Mouse (Mus musculus): ENCODE data around the gene Leng9. TPM values are rescaled to one million over a fixed set of nuclear protein-coding genes. Genes with fewer than 3 reads are reported as not detected.

The Leng9 gene
- total and polyA plus RNA-seq, 2 experiments = 2.0 to 4.7 TPM

DNA sequence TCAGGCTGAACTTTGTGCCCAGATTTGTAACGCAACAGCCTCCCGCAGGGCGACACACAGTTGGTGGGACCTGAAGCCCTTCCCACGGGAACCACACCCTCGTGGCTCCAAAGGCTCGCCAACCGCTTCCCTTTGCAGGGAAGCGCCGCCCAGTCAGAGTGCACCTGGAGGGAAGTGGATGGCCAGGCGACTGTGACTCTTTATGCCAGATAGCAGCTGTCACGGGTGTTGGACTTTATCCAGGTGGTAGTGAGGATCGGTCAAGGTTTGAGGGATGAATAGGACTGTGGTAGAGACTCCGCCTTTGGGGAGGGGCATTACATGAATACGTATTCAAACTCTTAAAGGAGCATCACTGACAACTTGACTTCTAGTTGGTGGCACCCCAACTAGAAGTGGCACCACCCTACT lies 642 bp upstream of the Leng9 start:
- WGBS = 13% methylated on average over 14 of the region's 14 CpGs
- TF ChIP-seq POLR2A (IDR thresholded peaks at IDR 0.05; ENCODE audit: extremely low read depth, insufficient read depth, low read length) (0 out of 2 replicates have a peak, but pooled peaks have one; percentile 10), CTCF (IDR thresholded peaks at IDR 0.05; ENCODE audit: low read depth, low read length) (no peak)
- Histone ChIP-seq H3K4me1 (ENCODE audit: control insufficient read depth, insufficient read depth, low read length) (peaks cover 10% of the 10 kb centered on the region; the same call in 1 of the 2 replicates), H3K36me3 (ENCODE audit: control insufficient read depth, insufficient read depth, low read length) (peaks cover 2% of the 10 kb centered on the region; the same call in 1 of the 2 replicates), H3K79me2 (ENCODE audit: control insufficient read depth, insufficient read depth, low read length) (no peaks in the 10 kb centered on the region), H3K27ac (replicated peaks; ENCODE audit: insufficient read depth, low read depth, low read length) (peak overlapping the region; percentile 99), H3K27me3 (ENCODE audit: control insufficient read depth, insufficient read depth, low read length) (no peaks in the 10 kb centered on the region), H3K4me3 (ENCODE audit: insufficient read depth, low read depth, low read length) (peak overlapping the region; percentile 33; the same call in 1 of the 2 replicates), H3K9ac (ENCODE audit: low read depth, low read length) (peak overlapping the region; percentile 32; the same call in 1 of the 2 replicates)
- DNase-seq (ENCODE audit: extremely low read depth, low read depth, low spot score) = peak; percentile 99

DNA sequence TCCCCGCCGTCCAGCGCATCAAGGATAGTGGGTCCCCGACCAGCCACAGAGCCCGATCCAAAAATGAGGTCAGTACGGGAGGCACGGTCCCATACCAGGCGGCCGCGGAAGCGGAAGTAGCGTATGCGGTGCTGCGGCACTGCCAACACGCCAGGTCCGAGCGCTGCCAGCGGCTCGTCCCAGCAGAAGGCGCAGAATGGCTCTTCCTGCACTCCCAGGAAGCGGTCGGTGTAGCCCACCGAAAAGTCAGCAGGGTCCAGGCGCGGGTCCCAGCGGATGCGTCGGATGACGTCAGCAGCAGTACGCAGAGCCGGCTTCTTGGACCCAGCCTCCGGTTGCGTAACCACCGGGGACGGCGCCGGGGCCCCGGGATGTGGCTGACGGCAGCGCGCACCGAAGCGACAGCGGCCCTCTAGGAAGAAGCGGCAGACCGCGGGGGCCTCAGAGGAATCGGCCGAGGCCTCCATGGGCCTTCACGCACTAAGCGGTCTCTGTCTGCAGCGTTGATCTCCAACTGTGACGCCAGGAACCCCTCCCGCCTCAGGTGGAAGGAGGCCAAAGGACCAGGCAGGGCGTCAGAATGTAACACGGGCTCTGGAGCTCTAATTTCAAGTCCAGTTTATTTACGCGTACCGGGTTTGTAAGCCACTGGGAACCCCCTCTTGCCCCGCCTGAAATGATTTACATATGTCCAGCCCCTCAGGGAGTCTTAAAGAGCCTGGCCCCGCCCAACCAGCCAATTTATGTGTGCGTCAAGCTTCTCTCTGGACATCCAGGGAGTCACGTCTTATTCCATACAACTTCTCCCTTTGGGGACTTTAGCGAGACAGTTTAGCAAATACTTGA lies 742 bp downstream of the Leng9 start:
- Histone ChIP-seq H3K27ac (replicated peaks; ENCODE audit: insufficient read depth, low read depth, low read length) (peak overlapping the region; percentile 99), H3K79me2 (ENCODE audit: control insufficient read depth, insufficient read depth, low read length) (no peaks in the 10 kb centered on the region), H3K4me3 (ENCODE audit: insufficient read depth, low read depth, low read length) (peak overlapping the region; percentile 84), H3K9ac (ENCODE audit: low read depth, low read length) (peak overlapping the region; percentile 94), H3K27me3 (ENCODE audit: control insufficient read depth, insufficient read depth, low read length) (no peaks in the 10 kb centered on the region), H3K4me1 (ENCODE audit: control insufficient read depth, insufficient read depth, low read length) (peaks cover 10% of the 10 kb centered on the region; the same call in 1 of the 2 replicates), H3K36me3 (ENCODE audit: control insufficient read depth, insufficient read depth, low read length) (peaks cover 9% of the 10 kb centered on the region)
- TF ChIP-seq CTCF (IDR thresholded peaks at IDR 0.05; ENCODE audit: low read depth, low read length) (no peak), POLR2A (IDR thresholded peaks at IDR 0.05; ENCODE audit: extremely low read depth, insufficient read depth, low read length) (peak; percentile 38; the same call in 1 of the 2 replicates)
- WGBS = under 1% methylated on average over 64 of the region's 64 CpGs
- peak; percentile 91 for DNase-seq (ENCODE audit: extremely low read depth, low read depth, low spot score)

DNA sequence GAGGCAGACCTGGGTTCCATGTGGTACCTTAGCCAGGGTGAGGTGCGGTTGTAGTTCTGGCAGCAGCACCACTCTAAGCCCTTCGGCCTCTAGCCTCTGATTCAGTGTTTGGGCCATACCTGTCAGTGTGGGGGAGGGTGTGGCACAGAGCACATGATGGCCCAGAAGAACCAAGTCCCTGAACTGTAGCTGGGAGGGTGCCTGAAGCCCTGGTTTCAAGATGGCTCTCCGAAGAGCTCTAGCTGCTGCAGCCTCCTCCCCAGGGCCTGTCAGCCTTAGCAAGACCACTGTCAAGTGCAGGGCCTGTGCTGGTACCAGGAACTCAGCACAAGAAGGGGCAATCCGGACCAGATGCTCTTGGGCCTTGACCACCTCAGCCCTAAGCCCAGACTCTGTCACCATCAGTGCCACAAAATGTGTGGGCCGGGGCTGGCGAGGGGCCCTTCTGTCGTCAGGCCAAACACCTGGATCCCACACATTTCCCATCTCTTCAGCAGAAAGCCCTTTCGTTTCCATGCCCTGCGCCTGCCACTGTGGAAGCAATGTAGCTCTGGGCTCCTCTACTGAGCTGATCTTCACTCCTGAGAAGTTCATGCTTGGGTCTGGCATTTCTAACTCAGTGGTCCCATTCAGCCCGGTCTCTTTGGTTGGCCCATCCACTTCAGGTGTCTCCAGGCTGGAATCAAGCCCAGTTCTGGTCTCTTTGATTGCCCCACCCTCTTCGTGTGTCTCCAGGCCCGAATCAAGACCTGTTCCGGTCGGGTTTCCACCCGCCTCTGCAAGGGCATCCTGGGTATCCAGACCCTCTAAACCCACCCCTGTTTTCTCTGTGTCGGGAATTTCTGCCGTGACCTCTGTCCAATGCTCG lies 1.6 kb downstream of the Leng9 start:
- peak overlapping the region; percentile 84 for H3K4me3 ChIP-seq (ENCODE audit: insufficient read depth, low read depth, low read length)
- H3K79me2 ChIP-seq (ENCODE audit: control insufficient read depth, insufficient read depth, low read length) = no peaks in the 10 kb centered on the region
- WGBS = 16% methylated on average over 18 of the region's 18 CpGs
- H3K9ac ChIP-seq (ENCODE audit: low read depth, low read length) = peak overlapping the region; percentile 94
- H3K4me1 ChIP-seq (ENCODE audit: control insufficient read depth, insufficient read depth, low read length) = peaks cover 10% of the 10 kb centered on the region; the same call in 1 of the 2 replicates
- DNase-seq (ENCODE audit: extremely low read depth, low read depth, low spot score) = peak; percentile 64
- no peaks in the 10 kb centered on the region for H3K27me3 ChIP-seq (ENCODE audit: control insufficient read depth, insufficient read depth, low read length)
- peak overlapping the region; percentile 99 for H3K27ac ChIP-seq (replicated peaks; ENCODE audit: insufficient read depth, low read depth, low read length)
- TF ChIP-seq CTCF (IDR thresholded peaks at IDR 0.05; ENCODE audit: low read depth, low read length) (no peak), POLR2A (IDR thresholded peaks at IDR 0.05; ENCODE audit: extremely low read depth, insufficient read depth, low read length) (no peak)
- H3K36me3 ChIP-seq (ENCODE audit: control insufficient read depth, insufficient read depth, low read length) = peaks cover 17% of the 10 kb centered on the region

DNA sequence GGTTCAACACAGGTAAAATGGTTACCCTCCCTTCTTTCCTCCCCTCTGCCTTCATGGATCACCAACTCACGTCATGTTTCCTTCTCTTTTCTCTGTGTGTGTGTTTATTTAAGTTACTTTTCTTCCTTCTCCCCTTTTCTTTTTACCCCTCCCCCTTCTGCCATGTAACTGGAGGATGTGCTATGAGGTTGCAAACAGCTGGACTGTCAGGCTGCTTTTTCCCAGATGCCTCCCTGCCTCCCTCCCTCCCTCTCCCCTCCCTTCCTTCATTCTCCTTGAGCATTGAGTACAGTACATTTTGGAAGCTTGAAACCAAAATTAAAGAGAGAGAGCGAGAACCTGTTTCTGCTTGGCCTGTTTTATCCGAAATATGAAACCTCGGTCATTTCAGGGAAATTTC lies 2.3 kb downstream of the Leng9 start:
- Histone ChIP-seq H3K79me2 (ENCODE audit: control insufficient read depth, insufficient read depth, low read length) (no peaks in the 10 kb centered on the region), H3K27me3 (ENCODE audit: control insufficient read depth, insufficient read depth, low read length) (no peaks in the 10 kb centered on the region), H3K4me3 (ENCODE audit: insufficient read depth, low read depth, low read length) (no peak overlapping the region), H3K4me1 (ENCODE audit: control insufficient read depth, insufficient read depth, low read length) (peaks cover 10% of the 10 kb centered on the region; the same call in 1 of the 2 replicates), H3K27ac (replicated peaks; ENCODE audit: insufficient read depth, low read depth, low read length) (no peak overlapping the region), H3K36me3 (ENCODE audit: control insufficient read depth, insufficient read depth, low read length) (peaks cover 19% of the 10 kb centered on the region), H3K9ac (ENCODE audit: low read depth, low read length) (no peak overlapping the region)
- TF ChIP-seq POLR2A (IDR thresholded peaks at IDR 0.05; ENCODE audit: extremely low read depth, insufficient read depth, low read length) (no peak), CTCF (IDR thresholded peaks at IDR 0.05; ENCODE audit: low read depth, low read length) (no peak)
- 84% methylated on average over 4 of the region's 4 CpGs for WGBS
- no peak for DNase-seq (ENCODE audit: extremely low read depth, low read depth, low spot score)

DNA sequence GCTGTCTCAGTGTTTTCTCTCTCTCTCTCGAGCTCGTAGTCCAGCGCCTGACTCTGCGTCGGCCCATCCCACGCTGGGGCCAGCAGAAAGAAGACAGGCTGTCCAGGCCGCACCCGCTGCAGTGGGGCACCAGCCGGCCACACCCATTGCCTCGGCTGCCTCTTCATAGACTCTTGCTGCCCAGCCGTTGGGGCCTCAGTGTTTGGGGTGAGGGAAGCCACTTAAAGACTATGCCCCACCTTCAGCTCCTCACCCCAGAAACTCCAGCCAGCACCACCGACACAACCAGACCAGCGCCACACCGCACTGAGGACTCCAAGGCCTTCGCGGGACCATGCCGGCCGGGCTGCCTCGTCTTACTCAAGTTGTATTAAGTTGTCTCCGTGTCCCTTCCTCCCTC lies 2.8 kb downstream of the Leng9 start:
- no peak for DNase-seq (ENCODE audit: extremely low read depth, low read depth, low spot score)
- TF ChIP-seq CTCF (IDR thresholded peaks at IDR 0.05; ENCODE audit: low read depth, low read length) (no peak), POLR2A (IDR thresholded peaks at IDR 0.05; ENCODE audit: extremely low read depth, insufficient read depth, low read length) (no peak)
- 87% methylated on average over 20 of the region's 20 CpGs for WGBS

More for the DNA sequence above, 2.8 kb downstream of the Leng9 start:
- peaks cover 20% of the 10 kb centered on the region for H3K36me3 ChIP-seq (ENCODE audit: control insufficient read depth, insufficient read depth, low read length)
- no peaks in the 10 kb centered on the region for H3K27me3 ChIP-seq (ENCODE audit: control insufficient read depth, insufficient read depth, low read length)
- H3K9ac ChIP-seq (ENCODE audit: low read depth, low read length) = no peak overlapping the region
- H3K4me3 ChIP-seq (ENCODE audit: insufficient read depth, low read depth, low read length) = no peak overlapping the region
- H3K4me1 ChIP-seq (ENCODE audit: control insufficient read depth, insufficient read depth, low read length) = peaks cover 10% of the 10 kb centered on the region; the same call in 1 of the 2 replicates
- no peaks in the 10 kb centered on the region for H3K79me2 ChIP-seq (ENCODE audit: control insufficient read depth, insufficient read depth, low read length)
- no peak overlapping the region for H3K27ac ChIP-seq (replicated peaks; ENCODE audit: insufficient read depth, low read depth, low read length)

Data from liver, adult 2 months (tissue).